Mouse (Mus musculus): ENCODE data around the gene Gm49395. TPM values are rescaled to one million over a fixed set of nuclear protein-coding genes. Genes with fewer than 3 reads are reported as not detected.

The Gm49395 gene
- polyA plus RNA-seq, 1 experiment from 2014 or later = 7.4 TPM

- no peaks in the 10 kb centered on the region for H3K9me3 ChIP-seq (ENCODE audit: control insufficient read depth)
- no peak overlapping the region for H3K27ac ChIP-seq (ENCODE audit: low read depth, low read length)
- no peak for TF ChIP-seq CTCF (IDR thresholded peaks at IDR 0.05; ENCODE audit: low read depth)
- no peak overlapping the region for H3K4me3 ChIP-seq (ENCODE audit: low read depth, low read length)
- 72% methylated on average over 6 of the region's 6 CpGs for WGBS
- no peaks in the 10 kb centered on the region for H3K27me3 ChIP-seq (replicated peaks; ENCODE audit: control insufficient read depth, insufficient read depth, low read length)
- H3K36me3 ChIP-seq (ENCODE audit: control insufficient read depth, insufficient read depth) = no peaks in the 10 kb centered on the region
- no peaks in the 10 kb centered on the region for H3K4me1 ChIP-seq (replicated peaks; ENCODE audit: control insufficient read depth, insufficient read depth, low read length)
- H3K4me2 ChIP-seq (replicated peaks; ENCODE audit: low read depth) = no peak overlapping the region
- no peak overlapping the region for H3K9ac ChIP-seq (ENCODE audit: low read depth, low read length)
- no peak for ATAC-seq
Measured at GRCm38 (mm10) chr13:115072386-115072785, 29.3 kb downstream of the Gm49395 start.

GRCm38 (mm10) chr13:115071431-115071830 lies 30.3 kb downstream of the Gm49395 start:
- no peaks in the 10 kb centered on the region for H3K9me3 ChIP-seq (ENCODE audit: control insufficient read depth)
- H3K27ac ChIP-seq (ENCODE audit: low read depth, low read length) = no peak overlapping the region
- ATAC-seq = no peak
- no peaks in the 10 kb centered on the region for H3K4me1 ChIP-seq (replicated peaks; ENCODE audit: control insufficient read depth, insufficient read depth, low read length)
- H3K4me2 ChIP-seq (replicated peaks; ENCODE audit: low read depth) = no peak overlapping the region
- H3K9ac ChIP-seq (ENCODE audit: low read depth, low read length) = no peak overlapping the region
- no peak for TF ChIP-seq CTCF (IDR thresholded peaks at IDR 0.05; ENCODE audit: low read depth)
- H3K4me3 ChIP-seq (ENCODE audit: low read depth, low read length) = no peak overlapping the region
- H3K36me3 ChIP-seq (ENCODE audit: control insufficient read depth, insufficient read depth) = no peaks in the 10 kb centered on the region
- H3K27me3 ChIP-seq (replicated peaks; ENCODE audit: control insufficient read depth, insufficient read depth, low read length) = no peaks in the 10 kb centered on the region
- WGBS = 77% methylated on average over 3 of the region's 3 CpGs

- Histone ChIP-seq H3K36me3 (ENCODE audit: control insufficient read depth, insufficient read depth) (no peaks in the 10 kb centered on the region), H3K27me3 (replicated peaks; ENCODE audit: control insufficient read depth, insufficient read depth, low read length) (no peaks in the 10 kb centered on the region), H3K9me3 (ENCODE audit: control insufficient read depth) (no peaks in the 10 kb centered on the region), H3K4me1 (replicated peaks; ENCODE audit: control insufficient read depth, insufficient read depth, low read length) (no peaks in the 10 kb centered on the region), H3K9ac (ENCODE audit: low read depth, low read length) (no peak overlapping the region), H3K4me2 (replicated peaks; ENCODE audit: low read depth) (no peak overlapping the region), H3K4me3 (ENCODE audit: low read depth, low read length) (no peak overlapping the region), H3K27ac (ENCODE audit: low read depth, low read length) (no peak overlapping the region)
- WGBS = 90% methylated on average over 1 of the region's 1 CpGs
- TF ChIP-seq CTCF (IDR thresholded peaks at IDR 0.05; ENCODE audit: low read depth) = no peak
- no peak for ATAC-seq
Measured at GRCm38 (mm10) chr13:115067968-115068330, 33.8 kb downstream of the Gm49395 start.

- Histone ChIP-seq H3K27me3 (replicated peaks; ENCODE audit: control insufficient read depth, insufficient read depth, low read length) (no peaks in the 10 kb centered on the region), H3K36me3 (ENCODE audit: control insufficient read depth, insufficient read depth) (no peaks in the 10 kb centered on the region), H3K9me3 (ENCODE audit: control insufficient read depth) (no peaks in the 10 kb centered on the region), H3K27ac (ENCODE audit: low read depth, low read length) (no peak overlapping the region), H3K9ac (ENCODE audit: low read depth, low read length) (no peak overlapping the region), H3K4me1 (replicated peaks; ENCODE audit: control insufficient read depth, insufficient read depth, low read length) (no peaks in the 10 kb centered on the region), H3K4me2 (replicated peaks; ENCODE audit: low read depth) (no peak overlapping the region), H3K4me3 (ENCODE audit: low read depth, low read length) (no peak overlapping the region)
- no peak for TF ChIP-seq CTCF (IDR thresholded peaks at IDR 0.05; ENCODE audit: low read depth)
- WGBS = 85% methylated on average over 4 of the region's 4 CpGs
- no peak for ATAC-seq
Measured at GRCm38 (mm10) chr13:115067324-115067967, 34.3 kb downstream of the Gm49395 start.

GRCm38 (mm10) chr13:115057555-115057954 lies 44.2 kb downstream of the Gm49395 start:
- Histone ChIP-seq H3K9ac (ENCODE audit: low read depth, low read length) (no peak overlapping the region), H3K9me3 (ENCODE audit: control insufficient read depth) (no peaks in the 10 kb centered on the region), H3K4me3 (ENCODE audit: low read depth, low read length) (no peak overlapping the region), H3K36me3 (ENCODE audit: control insufficient read depth, insufficient read depth) (no peaks in the 10 kb centered on the region), H3K27ac (ENCODE audit: low read depth, low read length) (no peak overlapping the region), H3K4me1 (replicated peaks; ENCODE audit: control insufficient read depth, insufficient read depth, low read length) (no peaks in the 10 kb centered on the region), H3K27me3 (replicated peaks; ENCODE audit: control insufficient read depth, insufficient read depth, low read length) (no peaks in the 10 kb centered on the region), H3K4me2 (replicated peaks; ENCODE audit: low read depth) (no peak overlapping the region)
- no peak for TF ChIP-seq CTCF (IDR thresholded peaks at IDR 0.05; ENCODE audit: low read depth)
- ATAC-seq = no peak
- WGBS = 76% methylated on average over 5 of the region's 5 CpGs

- WGBS = 48% methylated on average over 9 of the region's 9 CpGs
- Histone ChIP-seq H3K27me3 (replicated peaks; ENCODE audit: control insufficient read depth, insufficient read depth, low read length) (no peaks in the 10 kb centered on the region), H3K4me1 (replicated peaks; ENCODE audit: control insufficient read depth, insufficient read depth, low read length) (no peaks in the 10 kb centered on the region), H3K4me3 (ENCODE audit: low read depth, low read length) (no peak overlapping the region), H3K36me3 (ENCODE audit: control insufficient read depth, insufficient read depth) (no peaks in the 10 kb centered on the region), H3K9ac (ENCODE audit: low read depth, low read length) (no peak overlapping the region), H3K4me2 (replicated peaks; ENCODE audit: low read depth) (peak overlapping the region; percentile 33), H3K9me3 (ENCODE audit: control insufficient read depth) (no peaks in the 10 kb centered on the region), H3K27ac (ENCODE audit: low read depth, low read length) (no peak overlapping the region)
- no peak for TF ChIP-seq CTCF (IDR thresholded peaks at IDR 0.05; ENCODE audit: low read depth)
- no peak for ATAC-seq
Measured at GRCm38 (mm10) chr13:115054783-115055182, 46.9 kb downstream of the Gm49395 start.

GRCm38 (mm10) chr13:115052568-115052967 lies 49.2 kb downstream of the Gm49395 start:
- Histone ChIP-seq H3K4me3 (ENCODE audit: low read depth, low read length) (no peak overlapping the region), H3K9ac (ENCODE audit: low read depth, low read length) (no peak overlapping the region), H3K9me3 (ENCODE audit: control insufficient read depth) (no peaks in the 10 kb centered on the region), H3K27me3 (replicated peaks; ENCODE audit: control insufficient read depth, insufficient read depth, low read length) (no peaks in the 10 kb centered on the region), H3K36me3 (ENCODE audit: control insufficient read depth, insufficient read depth) (no peaks in the 10 kb centered on the region), H3K27ac (ENCODE audit: low read depth, low read length) (no peak overlapping the region), H3K4me1 (replicated peaks; ENCODE audit: control insufficient read depth, insufficient read depth, low read length) (no peaks in the 10 kb centered on the region), H3K4me2 (replicated peaks; ENCODE audit: low read depth) (no peak overlapping the region)
- no peak for ATAC-seq
- no peak for TF ChIP-seq CTCF (IDR thresholded peaks at IDR 0.05; ENCODE audit: low read depth)
- 84% methylated on average over 7 of the region's 7 CpGs for WGBS

All from intestine, postnatal 0 days (tissue).